Mouse (Mus musculus): ENCODE measurements at regions not wholly inside any gene's neighbourhood (a gene's known extent, or its start where the extent isn't known, plus 50 kb on each side); places are given as distances from the start of the nearest gene placed in this dataset.

DNA sequence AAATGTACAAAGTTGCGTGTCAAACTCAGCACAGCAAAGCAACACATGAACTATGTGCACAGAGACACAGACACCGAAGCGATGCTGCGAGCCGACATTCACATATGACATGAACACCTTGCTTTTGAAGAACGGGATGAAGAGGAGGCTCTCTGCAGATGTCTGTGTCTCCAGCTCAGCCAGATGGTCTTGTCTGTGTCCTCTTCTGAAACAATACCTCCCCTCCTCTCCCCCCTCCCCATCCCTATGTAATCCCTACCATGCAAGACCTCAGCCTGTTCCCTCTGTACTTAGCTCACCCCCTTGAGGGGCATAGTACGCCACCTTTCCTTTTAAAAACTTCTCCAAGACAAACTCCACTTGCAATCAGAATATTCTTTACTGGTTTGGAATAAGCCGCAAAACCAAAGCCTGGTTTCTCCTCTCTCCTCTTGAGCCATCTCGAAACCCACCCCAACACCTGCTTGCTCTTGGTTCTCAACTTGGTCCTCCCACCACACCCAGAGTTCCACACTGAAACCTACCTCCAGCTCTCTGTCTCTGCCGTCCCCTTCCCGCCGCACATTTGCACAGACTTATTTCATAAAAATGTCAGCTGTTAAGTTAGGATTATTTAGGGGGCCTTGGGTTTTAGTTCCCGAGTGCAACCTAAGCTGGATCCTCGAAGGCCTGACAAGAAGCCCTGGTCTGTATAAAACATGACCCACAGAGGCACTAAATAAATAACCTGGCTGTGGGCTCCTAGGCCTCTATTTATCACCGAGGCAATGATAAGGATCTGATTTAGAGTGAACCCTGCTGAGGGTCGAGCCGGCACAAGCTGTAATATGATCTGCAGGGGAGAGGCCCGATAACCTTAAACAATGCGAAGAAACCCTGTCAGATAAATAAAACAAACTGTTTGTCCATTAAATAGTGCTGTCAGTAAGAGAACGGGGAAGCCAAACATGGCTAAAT is 327.1 kb upstream of the Sall1 start:
- TF ChIP-seq CTCF (conservative IDR thresholded peaks at IDR 0.05; ENCODE audit: insufficient read depth, insufficient read length, low read depth, low read length) (no peak), POLR2A (IDR thresholded peaks at IDR 0.05; ENCODE audit: low read depth, low read length) (no peak)

Data from kidney, adult 2 months (tissue).